Mouse (Mus musculus): ENCODE data around the gene Syngr2. TPM values are rescaled to one million over a fixed set of nuclear protein-coding genes. Genes with fewer than 3 reads are reported as not detected.

Syngr2 gene
- total and polyA plus RNA-seq, 3 experiments = 95.8 to 236 (median 211) TPM

DNA sequence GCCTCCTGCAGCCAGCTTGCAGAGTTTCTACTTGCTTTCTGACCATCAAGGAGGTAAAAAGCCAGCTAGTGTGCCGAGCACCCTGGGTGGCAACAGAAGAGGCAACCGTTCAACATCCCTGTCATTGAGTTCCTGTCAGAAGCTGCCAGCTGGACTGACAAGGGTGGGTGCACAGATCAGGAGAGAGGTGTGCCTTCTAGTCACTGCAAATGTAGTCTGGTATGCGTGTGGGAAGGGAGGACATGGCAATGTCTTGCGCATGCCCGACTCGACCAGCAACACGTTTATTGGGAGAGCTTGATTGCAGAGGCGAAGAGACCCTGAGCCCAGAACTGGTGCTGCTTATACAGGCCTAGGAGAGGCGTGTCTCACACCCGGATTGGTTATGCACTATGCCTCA lies 48.0 kb downstream of the Syngr2 start:
- Histone ChIP-seq H3K4me1 (ENCODE audit: insufficient read depth, low read depth, low read length) (peaks cover 18% of the 10 kb centered on the region), H3K27me3 (ENCODE audit: insufficient read depth, low read length) (peaks cover 24% of the 10 kb centered on the region), H3K9me3 (replicated peaks) (peaks cover 7% of the 10 kb centered on the region), H3K4me3 (ENCODE audit: low read depth, low read length) (no peak overlapping the region), H3K36me3 (replicated peaks) (peaks cover 62% of the 10 kb centered on the region)
- ATAC-seq (ENCODE audit: extremely low read depth, insufficient number of reproducible peaks, low FRiP score, poor library complexity, severe bottlenecking) (no peak), DNase-seq (ENCODE audit: low spot score) (no peak)
- no peak for TF ChIP-seq GATA2 (IDR thresholded peaks at IDR 0.05; ENCODE audit: borderline replicate concordance, low read depth, low read length)
- TF ChIP-seq TAL1 (conservative IDR thresholded peaks at IDR 0.05; ENCODE audit: low read depth, low read length) = no peak
- no peak for TF ChIP-seq CTCF (IDR thresholded peaks at IDR 0.05; ENCODE audit: low read depth, low read length)
- TF ChIP-seq GATA1 (IDR thresholded peaks at IDR 0.05; ENCODE audit: borderline replicate concordance, low read length) = no peak
- TF ChIP-seq POLR2AphosphoS5 (IDR thresholded peaks at IDR 0.05; ENCODE audit: insufficient replicate concordance, low read depth, low read length) = no peak

DNA sequence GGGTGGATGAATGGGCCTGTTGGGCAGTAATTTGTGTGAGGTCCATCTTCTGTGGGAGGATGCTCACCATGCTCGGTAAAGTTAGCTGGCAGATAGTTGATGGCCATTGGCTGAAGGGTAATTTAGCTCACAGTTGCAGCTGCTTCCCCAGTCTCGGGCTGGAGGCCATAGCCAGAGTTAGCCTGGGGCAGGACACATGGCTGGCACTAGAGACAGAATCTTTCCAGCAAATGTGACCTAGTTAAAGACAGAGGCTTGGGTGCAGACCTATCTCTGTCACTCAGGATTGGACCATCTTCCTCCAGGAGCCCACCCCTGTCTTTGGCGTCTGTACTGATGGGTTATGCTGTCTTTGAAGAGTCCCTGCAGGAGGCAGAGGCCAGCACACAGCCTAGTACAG lies 48.9 kb downstream of the Syngr2 start:
- DNase-seq (ENCODE audit: low spot score) (no peak), ATAC-seq (ENCODE audit: extremely low read depth, insufficient number of reproducible peaks, low FRiP score, poor library complexity, severe bottlenecking) (no peak)
- Histone ChIP-seq H3K4me1 (ENCODE audit: insufficient read depth, low read depth, low read length) (peaks cover 17% of the 10 kb centered on the region), H3K9me3 (replicated peaks) (peaks cover 7% of the 10 kb centered on the region), H3K27me3 (ENCODE audit: insufficient read depth, low read length) (peaks cover 33% of the 10 kb centered on the region), H3K36me3 (replicated peaks) (peaks cover 52% of the 10 kb centered on the region), H3K4me3 (ENCODE audit: low read depth, low read length) (no peak overlapping the region)
- TF ChIP-seq GATA1 (IDR thresholded peaks at IDR 0.05; ENCODE audit: borderline replicate concordance, low read length) = no peak
- no peak for TF ChIP-seq POLR2AphosphoS5 (IDR thresholded peaks at IDR 0.05; ENCODE audit: insufficient replicate concordance, low read depth, low read length)
- no peak for TF ChIP-seq GATA2 (IDR thresholded peaks at IDR 0.05; ENCODE audit: borderline replicate concordance, low read depth, low read length)
- no peak for TF ChIP-seq TAL1 (conservative IDR thresholded peaks at IDR 0.05; ENCODE audit: low read depth, low read length)
- no peak for TF ChIP-seq CTCF (IDR thresholded peaks at IDR 0.05; ENCODE audit: low read depth, low read length)

DNA sequence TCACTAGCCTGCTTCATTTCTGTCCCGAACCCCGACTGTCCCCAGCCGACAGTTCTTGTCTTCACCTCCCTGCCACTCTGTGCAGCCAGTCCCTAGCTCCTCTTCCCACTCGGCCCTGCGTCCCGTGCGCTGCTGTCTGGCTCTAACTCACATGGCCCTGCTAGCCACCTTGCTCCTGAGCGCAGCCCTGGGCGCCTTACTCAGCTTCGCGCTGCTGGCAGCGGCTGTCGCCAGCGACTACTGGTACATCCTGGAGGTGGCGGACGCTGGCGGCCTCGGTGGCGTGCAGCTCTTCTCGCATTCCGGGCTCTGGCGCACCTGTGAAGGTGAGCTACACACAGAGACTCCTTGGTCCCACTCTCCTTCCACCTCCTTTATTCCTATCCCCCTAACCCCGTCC lies 51.1 kb downstream of the Syngr2 start, which contains the start of gene Tmem235:
Gene Tmem235 (plus strand): TSS at position 152 of the 400 bp plus-strand sequence.
- H3K4me1 ChIP-seq (ENCODE audit: insufficient read depth, low read depth, low read length) = peaks cover 34% of the 10 kb centered on the region
- peaks cover 33% of the 10 kb centered on the region for H3K36me3 ChIP-seq (replicated peaks)
- peaks cover 7% of the 10 kb centered on the region for H3K9me3 ChIP-seq (replicated peaks)
- DNase-seq (ENCODE audit: low spot score) (no peak), ATAC-seq (ENCODE audit: extremely low read depth, insufficient number of reproducible peaks, low FRiP score, poor library complexity, severe bottlenecking) (no peak)
- H3K4me3 ChIP-seq (ENCODE audit: low read depth, low read length) = no peak within 1 kb of the TSS
- no peak for TF ChIP-seq TAL1 (conservative IDR thresholded peaks at IDR 0.05; ENCODE audit: low read depth, low read length)
- TF ChIP-seq GATA2 (IDR thresholded peaks at IDR 0.05; ENCODE audit: borderline replicate concordance, low read depth, low read length) = no peak
- TF ChIP-seq CTCF (IDR thresholded peaks at IDR 0.05; ENCODE audit: low read depth, low read length) = no peak
- peaks cover 50% of the 10 kb centered on the region for H3K27me3 ChIP-seq (ENCODE audit: insufficient read depth, low read length)

DNA sequence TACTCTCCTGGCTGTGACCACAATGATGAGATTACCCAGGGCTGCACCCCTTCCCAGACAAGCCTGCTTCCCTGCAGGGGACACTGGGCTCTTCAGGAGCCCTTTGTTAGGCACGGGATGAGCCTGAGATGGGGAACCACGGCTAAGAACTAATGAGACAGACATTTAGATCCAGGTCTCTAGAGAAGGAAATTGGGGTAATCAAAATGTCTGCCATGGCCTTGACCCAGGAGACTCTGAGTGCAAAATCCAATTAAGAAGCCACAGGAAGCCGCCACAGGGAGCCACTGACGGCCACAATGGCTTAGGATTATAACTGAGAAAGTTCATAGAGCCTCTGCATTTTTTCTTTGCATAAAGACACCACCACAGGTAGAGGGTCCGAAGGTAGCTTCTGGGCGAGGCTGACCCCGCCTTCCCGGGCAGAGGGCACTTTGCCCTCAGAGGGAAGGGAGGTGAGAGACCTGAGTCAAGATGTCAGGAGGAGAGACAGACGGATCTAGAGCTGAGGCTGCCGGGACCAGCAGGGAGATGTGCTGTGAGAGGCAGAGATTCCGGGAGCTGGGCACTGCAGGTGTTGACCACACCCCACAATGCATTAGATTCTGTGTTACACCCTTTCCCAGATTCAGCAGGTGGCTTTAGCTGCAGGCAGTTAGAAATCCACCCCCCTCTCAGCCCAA lies 53.8 kb downstream of the Syngr2 start:
- H3K4me3 ChIP-seq (ENCODE audit: low read depth, low read length) = no peak overlapping the region
- peaks cover 32% of the 10 kb centered on the region for H3K4me1 ChIP-seq (ENCODE audit: insufficient read depth, low read depth, low read length)
- no peaks in the 10 kb centered on the region for H3K9me3 ChIP-seq (replicated peaks)
- ATAC-seq (ENCODE audit: extremely low read depth, insufficient number of reproducible peaks, low FRiP score, poor library complexity, severe bottlenecking) (no peak), DNase-seq (ENCODE audit: low spot score) (no peak)
- no peak for TF ChIP-seq GATA1 (IDR thresholded peaks at IDR 0.05; ENCODE audit: borderline replicate concordance, low read length)
- peaks cover 75% of the 10 kb centered on the region for H3K27me3 ChIP-seq (ENCODE audit: insufficient read depth, low read length)
- peaks cover 7% of the 10 kb centered on the region for H3K36me3 ChIP-seq (replicated peaks)

Other genes with a start within 250 kb of the Syngr2 start
- gene Tnrc6c, start 155.4 kb upstream of the Syngr2 start, total RNA-seq (2014; fragmentation: Nextera tagmentation) = 40.5 and 47.5 TPM in 2 replicates
- 18.4 and 19.2 TPM in 2 replicates for gene Tnrc6c, start 155.4 kb upstream of the Syngr2 start, total RNA-seq (2017)
- 19.1 and 21.5 TPM in 2 replicates for gene Tnrc6c, start 155.4 kb upstream of the Syngr2 start, polyA plus RNA-seq (2012)
- 8.5 and 43.8 TPM in 2 replicates for gene Tmc8, start 27.6 kb upstream of the Syngr2 start, total RNA-seq (2014; fragmentation: Nextera tagmentation)
- gene Tmc8, start 27.6 kb upstream of the Syngr2 start, total RNA-seq (2017) = 3.4 and 4.6 TPM in 2 replicates
- gene Tmc8, start 27.6 kb upstream of the Syngr2 start, polyA plus RNA-seq (2012) = 18.5 and 26.9 TPM in 2 replicates
- gene Tmc6, start 27.5 kb upstream of the Syngr2 start, total RNA-seq (2014; fragmentation: Nextera tagmentation) = 16.5 and 27.3 TPM in 2 replicates
- 9.6 and 12.2 TPM in 2 replicates for gene Tmc6, start 27.5 kb upstream of the Syngr2 start, total RNA-seq (2017)
- gene Tmc6, start 27.5 kb upstream of the Syngr2 start, polyA plus RNA-seq (2012) = 25.3 and 32.3 TPM in 2 replicates
- gene 6030468B19Rik, start 12.0 kb upstream of the Syngr2 start, total RNA-seq (2014; fragmentation: Nextera tagmentation) = 5.0 and 20.9 TPM in 2 replicates
- 3.3 and 4.2 TPM in 2 replicates for gene 6030468B19Rik, start 12.0 kb upstream of the Syngr2 start, total RNA-seq (2017)
- 10.3 and 11.7 TPM in 2 replicates for gene 6030468B19Rik, start 12.0 kb upstream of the Syngr2 start, polyA plus RNA-seq (2012)
- gene Gm20708, start within 50 bp of the Syngr2 start, total RNA-seq (2014; fragmentation: Nextera tagmentation) = 8.7 TPM in 2 replicates
- gene Gm20708, start within 50 bp of the Syngr2 start, total RNA-seq (2017) = 0.29 TPM in 1 of 2 replicates, not detected in the other
- 0.07 and 0.09 TPM in 2 replicates for gene Gm20708, start within 50 bp of the Syngr2 start, polyA plus RNA-seq (2012)
- gene Afmid, start 16.3 kb downstream of the Syngr2 start, total RNA-seq (2014; fragmentation: Nextera tagmentation) = 8.1 and 23.0 TPM in 2 replicates
- gene Afmid, start 16.3 kb downstream of the Syngr2 start, total RNA-seq (2017) = 6.4 and 6.9 TPM in 2 replicates
- 3.5 and 3.7 TPM in 2 replicates for gene Afmid, start 16.3 kb downstream of the Syngr2 start, polyA plus RNA-seq (2012)
- 63.5 and 75.8 TPM in 2 replicates for gene Tk1, start 16.4 kb downstream of the Syngr2 start, total RNA-seq (2014; fragmentation: Nextera tagmentation)
- gene Tk1, start 16.4 kb downstream of the Syngr2 start, total RNA-seq (2017) = 73.2 and 85.0 TPM in 2 replicates
- gene Tk1, start 16.4 kb downstream of the Syngr2 start, polyA plus RNA-seq (2012) = 51.3 and 77.0 TPM in 2 replicates
- gene Birc5, start 39.6 kb downstream of the Syngr2 start, total RNA-seq (2014; fragmentation: Nextera tagmentation) = 82.6 and 131 TPM in 2 replicates
- 228 and 241 TPM in 2 replicates for gene Birc5, start 39.6 kb downstream of the Syngr2 start, total RNA-seq (2017)
- 149 and 184 TPM in 2 replicates for gene Birc5, start 39.6 kb downstream of the Syngr2 start, polyA plus RNA-seq (2012)
- not detected in 2 replicates for gene Tmem235, start 51.1 kb downstream of the Syngr2 start, total RNA-seq (2014; fragmentation: Nextera tagmentation)
- 0.12 TPM in 1 of 2 replicates, not detected in the other for gene Tmem235, start 51.1 kb downstream of the Syngr2 start, total RNA-seq (2017)
- gene Tmem235, start 51.1 kb downstream of the Syngr2 start, polyA plus RNA-seq (2012) = not detected in 2 replicates
- gene Tha1, start 63.8 kb downstream of the Syngr2 start, total RNA-seq (2014; fragmentation: Nextera tagmentation) = not detected in 2 replicates
- not detected in 2 replicates for gene Tha1, start 63.8 kb downstream of the Syngr2 start, total RNA-seq (2017)
- gene Tha1, start 63.8 kb downstream of the Syngr2 start, polyA plus RNA-seq (2012) = not detected in 2 replicates
- gene Socs3, start 160.4 kb downstream of the Syngr2 start, total RNA-seq (2014; fragmentation: Nextera tagmentation) = 1.3 TPM in 1 of 2 replicates, not detected in the other
- gene Socs3, start 160.4 kb downstream of the Syngr2 start, total RNA-seq (2017) = 3.8 and 5.6 TPM in 2 replicates
- gene Socs3, start 160.4 kb downstream of the Syngr2 start, polyA plus RNA-seq (2012) = 2.5 and 2.9 TPM in 2 replicates
- gene Pgs1, start 176.6 kb downstream of the Syngr2 start, total RNA-seq (2014; fragmentation: Nextera tagmentation) = 9.7 and 10.0 TPM in 2 replicates
- 17.6 and 18.8 TPM in 2 replicates for gene Pgs1, start 176.6 kb downstream of the Syngr2 start, total RNA-seq (2017)
- gene Pgs1, start 176.6 kb downstream of the Syngr2 start, polyA plus RNA-seq (2012) = 36.9 and 37.6 TPM in 2 replicates